ENCODE assay signal across 14 mouse cellular contexts in the genomic region with DNA sequence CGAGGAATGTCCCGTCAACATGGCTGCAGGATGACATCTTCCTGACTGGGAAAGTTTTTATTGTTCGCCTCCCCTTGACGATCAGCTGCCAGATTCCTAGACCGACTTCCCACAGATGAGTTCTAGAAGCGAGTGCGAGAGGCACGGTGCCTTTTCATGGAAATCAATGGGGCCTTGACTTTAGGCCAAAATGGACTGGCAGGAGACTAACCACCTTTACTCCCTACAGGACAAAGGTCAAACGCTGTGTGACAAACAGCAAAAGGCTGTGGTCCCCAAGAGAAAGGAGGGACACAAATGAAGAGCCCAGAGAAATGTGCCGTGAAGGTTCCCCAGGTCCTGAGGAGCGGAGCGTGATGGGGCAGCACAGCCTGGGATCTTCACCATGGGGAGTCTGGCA.
DNase-seq lines count a peak whose midpoint lies in the region; ATAC-seq and TF ChIP-seq lines count a peak whose summit lies in the region.
"Had no signal": no experiment of that assay in that cellular context is flagged by ENCODE, and none has a peak within 500 bp of the region (broad histone marks: within the 10 kb centered on the region; RNA-seq: fewer than 3 reads in every experiment).

No protein-coding gene starts in this region.

- H3K36me3 ChIP-seq in liver, adult 2 months (ENCODE audit: control insufficient read depth, insufficient read depth, low read length): no peaks in the 10 kb centered on the region
- no peaks in the 10 kb centered on the region for H3K36me3 ChIP-seq in limb, embryonic 10.5 days
- H3K36me3 ChIP-seq: forebrain, embryonic 12.5 days; heart, embryonic 12.5 days had no signal

- H3K4me3 ChIP-seq in liver, adult 2 months (ENCODE audit: insufficient read depth, low read depth, low read length): peak overlapping the region; percentile 5; the same call in 1 of the 2 replicates
- H3K4me3 ChIP-seq in limb, embryonic 10.5 days: no peak overlapping the region
- H3K4me3 ChIP-seq: forebrain, embryonic 12.5 days; heart, embryonic 12.5 days had no signal

- ATAC-seq in Patski: peak; percentile 82
- ATAC-seq: forebrain, embryonic 16.5 days; hindbrain, embryonic 16.5 days; inflammation-experienced regulatory T-cells, adult 6 months had no signal

- H3K4me1 ChIP-seq in liver, adult 2 months (ENCODE audit: control insufficient read depth, insufficient read depth, low read length): peaks cover 4% of the 10 kb centered on the region
- H3K4me1 ChIP-seq in limb, embryonic 10.5 days: no peaks in the 10 kb centered on the region
- H3K4me1 ChIP-seq: forebrain, embryonic 12.5 days had no signal

- no peaks in the 10 kb centered on the region for H3K9me3 ChIP-seq in limb, embryonic 10.5 days (replicated peaks)
- H3K9me3 ChIP-seq: forebrain, embryonic 12.5 days had no signal

- no peak for TF ChIP-seq CTCF in liver, adult 2 months (IDR thresholded peaks at IDR 0.05; ENCODE audit: low read depth, low read length)
- TF ChIP-seq CTCF in Patski (IDR thresholded peaks at IDR 0.05): no peak

- H3K27me3 ChIP-seq in liver, adult 2 months (ENCODE audit: control insufficient read depth, insufficient read depth, low read length): no peaks in the 10 kb centered on the region
- H3K27me3 ChIP-seq in Patski: no peaks in the 10 kb centered on the region
- no peaks in the 10 kb centered on the region for H3K27me3 ChIP-seq in limb, embryonic 10.5 days (ENCODE audit: low read depth, poor library complexity, severe bottlenecking)
- H3K27me3 ChIP-seq: forebrain, embryonic 12.5 days; heart, embryonic 12.5 days had no signal

- in situ Hi-C loops in Patski (cut with MboI; ENCODE audit: low pct_unique_long_range_greater_than_20kb): no loop called here

- WGBS in liver, adult 2 months: 35% methylated on average over 12 of the region's 12 CpGs
- 93% methylated on average over 12 of the region's 12 CpGs for WGBS in limb, embryonic 10.5 days

- no peaks in the 10 kb centered on the region for H3K79me2 ChIP-seq in liver, adult 2 months (ENCODE audit: control insufficient read depth, insufficient read depth, low read length)

- no peak for TF ChIP-seq POLR2A in liver, adult 2 months (IDR thresholded peaks at IDR 0.05; ENCODE audit: extremely low read depth, insufficient read depth, low read length)

- H3K9ac ChIP-seq in liver, adult 2 months (ENCODE audit: low read depth, low read length): no peak overlapping the region
- H3K9ac ChIP-seq: forebrain, embryonic 12.5 days; heart, embryonic 12.5 days had no signal

- POLR2A ChIA-PET in Patski (lab: Charles Lee): interaction anchor here (0.9 kb wide), 1 partner anchor 17 kb away, joined by 3 read pairs; no protein-coding TSS in a partner anchor

- DNase-seq in liver, adult 2 months (ENCODE audit: extremely low read depth, low read depth, low spot score): peak; percentile 93
- DNase-seq in liver (no peak), Patski (ENCODE audit: low read depth, low spot score) (no peak), ZHBTc4 (ENCODE audit: low read depth, low spot score) (peak; percentile 10)
- no peak for DNase-seq in limb, embryonic 10.5 days (ENCODE audit: low spot score)
- DNase-seq in cerebellum, adult 18-20 months: no peak
- DNase-seq: adrenal gland, postnatal 10 days; cerebellum, adult 11 months; cerebellum, adult 9-10 months had no signal

- no peak overlapping the region; the same call in 1 of the 2 replicates for H3K27ac ChIP-seq in liver, adult 2 months (replicated peaks; ENCODE audit: insufficient read depth, low read depth, low read length)
- H3K27ac ChIP-seq in limb, embryonic 10.5 days: peak overlapping the region; percentile 6; the same call in 1 of the 2 replicates
- H3K27ac ChIP-seq: forebrain, embryonic 12.5 days had no signal

- CTCF ChIA-PET in Patski (lab: Charles Lee): interaction anchor here (1.3 kb wide), 1 partner anchor 10 kb away, joined by 4 read pairs; no protein-coding TSS in a partner anchor

Comparison
In these comparisons a context has a peak if more than half of its experiments do, and no peak if none do; other contexts are left out.
1. DNase-seq: peak in liver, adult 2 months (single experiment) and ZHBTc4 (single experiment); none in liver (single experiment), Patski (single experiment), limb, embryonic 10.5 days (single experiment) and cerebellum, adult 18-20 months (0 of 2).